Mouse (Mus musculus) left cerebral cortex, adult 11 months (tissue): Measurements from ENCODE around the gene Angpt4.
A peak's percentile ranks its signal among the peaks of the same experiment; 100 is the strongest.

Source experiments
- DNase-seq: peaks from one replicate; pipeline ENCODE4 v3.0.0; 2022; ENCODE audit warnings: low spot score

Angpt4 gene

DNA sequence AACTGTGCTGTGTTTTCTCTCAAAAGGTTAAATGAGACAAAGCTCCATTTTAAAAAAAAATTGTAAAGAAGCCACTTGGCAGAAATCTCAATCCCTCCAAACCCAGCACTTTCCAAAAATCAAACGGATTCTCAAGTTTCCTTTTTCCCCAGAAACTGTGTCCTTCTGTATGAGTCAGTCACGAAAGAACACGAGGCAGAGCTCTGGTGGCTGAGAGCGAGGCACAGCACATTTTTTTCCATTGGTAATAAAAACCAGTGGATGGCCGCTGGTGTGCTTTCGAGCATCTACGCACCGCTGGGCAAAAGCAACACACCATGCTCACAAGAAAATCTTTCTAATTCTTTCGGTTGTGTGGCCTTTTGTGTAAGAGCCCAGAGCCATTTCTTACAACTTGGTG is 73.0 kb downstream of the Angpt4 start:
- DNase-seq: no peak

DNA sequence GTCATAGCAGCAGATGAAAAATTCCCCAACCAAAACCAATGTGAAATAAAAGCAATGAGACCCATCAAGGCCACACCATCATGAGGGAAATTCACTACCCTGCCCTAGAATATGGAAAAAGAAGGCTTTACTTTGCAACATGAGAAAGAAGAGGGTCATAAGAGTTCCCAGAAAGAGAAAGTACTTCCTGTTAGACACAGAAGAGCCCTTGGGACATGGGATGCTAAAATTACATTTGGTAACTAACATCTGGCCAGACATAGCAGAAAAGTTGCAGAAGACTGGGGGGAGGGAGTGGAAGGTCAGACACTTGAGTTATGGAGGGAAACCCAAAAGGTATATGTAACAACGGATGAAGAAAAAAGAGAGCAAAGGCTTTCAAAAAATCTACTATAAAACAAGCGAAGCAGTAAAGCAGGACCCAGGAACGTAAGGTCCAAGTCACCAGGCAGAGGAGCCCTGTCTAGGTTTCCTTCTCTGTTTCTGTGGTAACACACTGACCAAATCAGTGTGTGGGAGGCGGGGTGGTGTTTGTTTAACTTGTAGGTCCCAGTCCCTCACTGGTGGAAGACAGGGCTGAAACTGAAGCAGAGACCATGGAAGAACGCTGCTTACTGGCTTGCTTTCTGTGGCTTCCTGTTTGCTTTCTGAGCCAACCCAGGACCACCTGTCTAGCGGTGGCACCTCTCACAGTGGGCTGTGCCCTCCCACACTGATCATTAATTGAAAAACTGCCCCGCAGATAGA is 74.6 kb downstream of the Angpt4 start:
- DNase-seq: no peak

DNA sequence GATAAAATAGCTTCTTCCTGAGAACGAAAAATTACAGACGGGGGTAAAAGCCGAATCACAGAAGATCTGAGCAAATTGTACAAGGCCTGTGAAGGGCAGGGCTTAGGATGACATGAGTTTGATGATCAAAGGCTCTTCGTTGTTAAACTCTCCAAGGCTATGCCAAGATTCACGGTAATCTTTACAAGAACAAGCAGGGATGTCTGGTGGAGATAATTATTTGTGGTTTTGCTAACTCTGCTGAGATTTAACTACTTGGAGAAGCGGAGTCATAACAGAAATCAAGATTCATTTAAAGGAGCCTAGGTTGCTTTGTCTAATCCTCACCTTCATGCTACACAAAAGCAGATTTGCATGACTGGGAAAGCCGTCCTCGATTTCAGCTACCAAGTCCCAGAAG is 75.9 kb downstream of the Angpt4 start:
- no peak for DNase-seq

GRCm38 (mm10) chr2:151988978-151989377 is 78.0 kb downstream of the Angpt4 start:
- DNase-seq: no peak

DNA sequence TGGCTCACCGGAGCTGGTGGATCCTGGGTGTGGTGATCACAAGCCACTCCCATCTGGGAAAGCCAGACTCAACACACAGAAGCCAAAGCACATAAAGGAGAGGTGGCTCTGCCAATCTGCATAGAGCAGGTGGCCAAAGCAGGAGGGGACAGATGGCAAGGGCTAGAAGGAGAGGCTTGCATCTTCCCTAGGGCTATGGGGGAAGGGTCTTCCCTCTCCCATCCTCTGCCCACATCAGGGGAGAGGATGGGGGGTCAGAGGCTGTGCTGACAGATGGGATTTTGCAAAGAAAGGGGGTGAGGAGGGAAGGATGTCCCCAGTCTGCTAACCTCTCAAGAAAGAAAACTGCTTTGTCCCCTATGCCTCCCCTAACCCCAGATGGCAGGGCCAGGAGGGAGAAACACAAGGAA is 80.0 kb downstream of the Angpt4 start:
- no peak for DNase-seq

DNA sequence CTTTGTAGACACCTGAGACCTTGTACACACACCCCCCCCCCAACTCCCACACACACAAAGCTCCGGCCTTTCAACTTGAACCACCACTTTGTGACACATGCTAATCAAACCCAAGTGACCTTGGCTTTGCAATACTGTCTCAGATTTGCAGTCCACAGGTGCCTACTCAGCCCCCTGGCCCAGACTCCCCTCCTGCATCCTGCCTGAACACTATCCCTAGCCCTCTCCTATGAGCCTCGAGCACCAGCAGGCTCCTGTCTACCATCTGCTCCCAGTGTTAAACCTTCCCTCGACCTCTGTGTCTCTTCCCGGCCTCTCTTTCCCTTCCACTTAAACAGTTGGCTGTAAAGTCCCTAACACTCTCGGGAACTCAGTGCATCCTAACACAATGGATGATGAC is 80.4 kb downstream of the Angpt4 start:
- DNase-seq: no peak

- DNase-seq: peak; percentile 48
Measured at GRCm38 (mm10) chr2:151994350-151995122, 83.5 kb downstream of the Angpt4 start.
